Mouse (Mus musculus) heart, postnatal 0 days (tissue): Measurements from ENCODE around the gene Alg12.

ENCODE experiments used
- CTCF ChIP-seq: IDR thresholded peaks from 2 replicates; pipeline ENCODE4 v1.5.1; 2016; ENCODE audit warnings: antibody characterized with exemption, control low read depth, low read depth
- EP300 ChIP-seq: IDR thresholded peaks from 2 replicates; pipeline ENCODE4 v1.6.1; 2016; ENCODE audit warnings: antibody characterized with exemption, low read depth

DNA sequence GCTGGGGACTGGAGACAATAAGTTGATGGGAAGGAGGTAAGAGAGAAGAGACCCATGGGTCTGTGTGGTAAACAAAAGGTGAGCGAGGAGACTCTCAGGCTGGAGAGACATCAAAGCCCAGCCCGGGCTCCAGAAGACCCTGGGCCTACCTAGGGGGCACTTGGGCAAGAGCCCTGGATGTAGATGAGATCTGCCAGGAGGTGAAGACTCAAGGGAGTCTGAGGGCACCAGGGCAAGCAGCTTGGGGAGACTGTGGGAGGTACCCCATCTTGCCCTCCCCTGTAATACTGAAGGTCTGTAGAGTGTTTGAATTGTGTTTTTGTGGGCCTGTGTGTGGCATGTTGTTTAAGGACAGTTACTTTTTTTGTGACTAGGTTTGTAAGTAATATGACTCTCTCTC is 39.6 kb upstream of the Alg12 start:
- TF ChIP-seq CTCF (no peak), EP300 (no peak)
